Mouse (Mus musculus) gastrocnemius, postnatal 4 days (tissue): ENCODE results near the gene Mast4. TPM values are rescaled to one million over a fixed set of nuclear protein-coding genes. Genes with fewer than 3 reads are reported as not detected.

Source experiments
- DNase-seq, 2 experiments: peaks; one replicate each; pipeline ENCODE4 v3.0.0; 2021 to 2022; ENCODE audit warnings: low spot score in 2 of 2, mixed read lengths in 2 of 2
- total RNA-seq, 2 experiments: library from RNA; stranded (reverse); gene quantifications; 2 replicates each; pipeline ENCODE4 v1.2.3; 2021

The Mast4 gene
- total RNA-seq, 2 experiments from 2014 or later: 45.1 to 46.7 TPM

DNA sequence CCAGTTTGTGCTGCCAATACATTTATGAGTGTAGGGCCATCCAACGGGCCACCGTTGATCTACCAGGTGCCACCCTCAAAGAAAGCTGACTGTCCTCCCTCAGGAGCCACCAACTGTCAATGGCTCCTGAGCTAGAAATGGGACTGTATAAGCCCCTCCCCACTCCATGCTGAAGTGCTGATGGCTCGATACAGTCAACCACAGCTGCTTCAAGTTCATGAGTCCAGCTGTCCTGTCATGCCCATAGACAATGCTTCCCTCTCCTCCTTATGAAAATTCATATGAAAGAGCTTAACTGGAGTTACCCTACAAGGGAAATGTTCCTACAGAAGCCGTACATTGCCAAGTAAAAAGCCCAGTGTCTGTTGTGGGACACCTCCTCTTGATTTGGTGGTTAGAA lies 93.2 kb downstream of the Mast4 start:
- no peak for DNase-seq

DNA sequence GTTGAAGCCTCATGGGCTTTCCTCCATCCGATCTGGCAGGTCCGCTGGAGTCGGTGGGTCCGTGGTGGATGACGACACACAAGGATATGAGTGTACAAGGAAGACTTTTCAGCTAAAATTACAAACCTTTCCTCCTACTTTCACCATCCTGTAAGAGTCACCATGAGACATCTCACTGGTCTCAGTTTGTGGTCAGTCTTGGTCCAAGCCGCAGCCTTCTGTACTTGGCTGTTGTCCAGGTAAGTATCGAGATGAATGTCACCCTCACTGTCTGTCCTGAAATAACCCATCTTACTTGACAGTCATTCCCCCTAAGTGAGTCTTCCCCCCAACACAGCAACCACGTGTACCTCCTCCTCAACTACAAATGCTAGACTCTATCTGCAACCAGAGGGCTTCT lies 94.6 kb downstream of the Mast4 start:
- DNase-seq: no peak

GRCm38 (mm10) chr13:103238034-103238705 lies 96.1 kb downstream of the Mast4 start:
- DNase-seq: no peak

- DNase-seq: no peak
Observed at GRCm38 (mm10) chr13:103232171-103232570, 102.1 kb downstream of the Mast4 start.

GRCm38 (mm10) chr13:103229069-103229468 lies 105.2 kb downstream of the Mast4 start:
- no peak for DNase-seq

DNA sequence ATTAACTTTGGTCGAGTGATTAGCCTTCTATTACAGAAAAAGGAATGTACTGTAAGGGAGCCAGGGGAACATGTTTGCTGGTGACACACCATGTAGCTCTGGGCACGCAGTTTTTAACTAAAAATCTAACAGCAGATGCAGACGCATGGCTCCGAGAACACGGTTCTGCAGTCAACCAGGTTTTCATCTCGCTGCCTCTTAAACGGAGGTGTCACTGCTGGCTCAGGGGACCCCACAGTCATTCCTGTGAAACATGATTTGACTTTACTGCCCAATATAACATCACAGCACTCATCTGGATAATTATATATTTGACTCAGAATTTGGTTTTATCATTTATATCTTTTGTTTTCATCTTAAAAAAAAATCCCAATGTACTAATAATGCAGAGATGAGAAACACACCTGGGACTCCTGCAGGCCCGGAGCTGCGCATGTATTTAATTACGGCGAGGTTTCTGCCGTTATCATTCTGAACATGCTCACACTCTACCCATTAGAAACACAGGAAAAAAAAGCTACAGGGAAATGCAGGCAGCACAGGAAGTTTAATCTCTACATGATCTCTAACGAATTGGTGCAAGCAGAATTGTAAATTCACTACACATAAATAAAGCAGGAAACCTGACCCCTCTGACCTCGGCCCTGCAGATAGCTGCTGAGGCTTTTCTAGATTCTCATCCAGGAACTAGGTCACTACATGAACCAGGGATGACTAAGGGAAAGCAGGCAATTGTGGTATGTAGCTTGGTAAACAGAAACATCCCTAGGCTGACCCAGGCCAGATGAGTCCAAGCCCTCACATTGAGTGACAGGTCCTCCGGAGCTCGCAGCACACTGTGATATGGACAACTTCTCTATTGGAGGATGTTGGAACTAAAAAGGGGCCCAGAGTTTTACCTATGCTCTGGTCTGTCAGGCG lies 108.1 kb downstream of the Mast4 start:
- no peak for DNase-seq

- DNase-seq: no peak
Observed at GRCm38 (mm10) chr13:103225217-103225894, 108.9 kb downstream of the Mast4 start.

GRCm38 (mm10) chr13:103220479-103221064 lies 113.7 kb downstream of the Mast4 start:
- DNase-seq: no peak

DNA sequence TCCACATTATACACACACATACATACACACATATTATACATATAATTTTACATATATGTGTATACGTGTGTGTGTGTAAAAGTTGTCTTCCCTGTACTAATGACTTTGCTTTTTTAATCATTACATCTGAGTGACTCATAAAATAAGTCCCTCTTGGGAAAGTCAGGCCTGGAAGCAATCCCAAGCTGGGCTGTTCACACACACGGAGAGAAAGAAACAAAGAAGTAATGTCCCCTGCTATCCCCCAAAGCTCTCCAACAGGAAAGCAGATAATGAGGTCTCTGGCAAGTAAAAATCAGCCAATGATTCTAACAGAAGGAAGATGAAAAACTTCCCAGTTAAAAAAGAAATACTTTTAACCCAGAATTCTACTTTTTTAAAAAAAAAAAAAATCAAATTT lies 114.3 kb downstream of the Mast4 start:
- peak in 1 of 2 experiments; percentile 57 for DNase-seq

DNA sequence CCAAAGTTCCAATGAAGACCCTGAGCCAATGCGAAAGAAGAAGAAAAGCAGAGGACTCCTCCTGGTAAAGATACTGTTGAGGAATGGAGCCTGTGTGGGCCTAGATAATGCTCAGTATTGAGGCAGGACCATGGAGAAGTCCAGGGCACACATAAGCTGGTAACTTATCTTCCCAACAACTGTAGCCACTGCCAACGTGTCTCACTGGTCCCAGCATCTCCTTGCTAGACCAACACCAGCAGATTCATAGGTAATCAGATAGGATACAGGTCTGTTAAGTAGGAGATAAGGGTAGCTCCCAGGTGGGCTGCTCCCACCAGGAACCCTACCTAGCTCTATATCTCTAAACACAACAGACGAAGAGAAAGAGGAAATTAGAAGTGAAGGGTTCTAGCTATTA lies 116.8 kb downstream of the Mast4 start:
- no peak for DNase-seq

GRCm38 (mm10) chr13:103214506-103214905 lies 119.8 kb downstream of the Mast4 start:
- DNase-seq: no peak

DNA sequence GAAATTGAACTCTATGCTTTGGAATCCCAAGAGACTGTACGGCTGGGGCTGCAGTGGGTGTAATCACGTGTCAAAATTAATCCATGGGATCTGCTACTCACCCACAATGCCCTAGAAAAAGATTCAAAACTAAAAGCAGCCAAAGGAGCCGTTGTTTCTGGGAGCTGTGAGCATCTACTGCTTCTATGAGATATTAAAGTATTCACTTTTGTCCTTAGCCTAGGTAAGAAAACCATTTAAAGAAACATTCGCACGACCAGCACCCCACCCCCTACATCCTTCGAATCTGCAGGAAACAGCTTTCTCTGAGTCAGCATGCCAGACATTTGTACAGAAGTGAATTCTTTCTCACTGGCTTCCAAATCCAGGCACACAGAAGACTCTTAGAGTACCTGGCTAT lies 122.3 kb downstream of the Mast4 start:
- DNase-seq: no peak

DNA sequence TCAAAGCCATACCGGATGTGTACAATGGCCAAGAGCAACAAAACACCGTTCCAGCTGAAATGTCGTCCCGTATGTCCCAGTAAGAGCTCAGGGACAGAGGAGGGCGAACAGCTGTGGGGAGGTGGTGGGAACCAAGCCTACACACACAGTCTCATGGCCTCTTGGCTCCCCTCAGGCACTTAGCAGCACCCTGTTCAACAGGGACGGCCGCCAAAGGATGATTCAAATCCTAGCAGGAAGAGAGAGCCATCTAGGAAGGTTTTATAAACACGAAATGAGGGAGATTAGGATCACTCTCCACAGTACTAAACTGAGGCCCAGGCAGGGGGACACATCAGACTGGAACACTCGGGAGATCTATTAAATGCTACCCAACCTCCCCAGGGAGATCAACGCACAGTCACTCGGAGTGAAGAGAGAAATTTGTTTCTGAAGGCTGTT lies 122.8 kb downstream of the Mast4 start:
- DNase-seq: peak; percentile 29 to 69

DNA sequence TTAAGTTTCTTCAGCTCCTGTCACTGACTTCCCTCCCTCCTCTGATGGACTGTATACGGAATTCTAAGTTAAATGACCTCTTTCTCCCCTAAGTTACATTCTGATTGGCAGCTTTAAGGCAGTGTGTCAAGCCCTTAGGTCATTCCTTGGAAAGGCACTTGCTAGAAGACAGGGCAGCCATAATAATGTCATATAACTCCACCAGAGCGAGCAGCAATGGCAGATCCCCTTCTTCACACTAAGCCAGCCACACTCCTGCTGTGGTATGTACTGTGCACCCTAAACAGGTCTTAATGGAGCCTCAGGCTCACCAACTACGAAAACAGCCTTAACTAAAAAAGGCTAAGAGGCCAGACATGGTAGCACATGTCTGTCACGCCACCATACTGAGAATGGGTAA lies 123.6 kb downstream of the Mast4 start:
- DNase-seq: no peak

- no peak for DNase-seq
Observed at GRCm38 (mm10) chr13:103207199-103207598, 127.1 kb downstream of the Mast4 start.

GRCm38 (mm10) chr13:103206644-103207043 lies 127.7 kb downstream of the Mast4 start:
- no peak for DNase-seq

DNA sequence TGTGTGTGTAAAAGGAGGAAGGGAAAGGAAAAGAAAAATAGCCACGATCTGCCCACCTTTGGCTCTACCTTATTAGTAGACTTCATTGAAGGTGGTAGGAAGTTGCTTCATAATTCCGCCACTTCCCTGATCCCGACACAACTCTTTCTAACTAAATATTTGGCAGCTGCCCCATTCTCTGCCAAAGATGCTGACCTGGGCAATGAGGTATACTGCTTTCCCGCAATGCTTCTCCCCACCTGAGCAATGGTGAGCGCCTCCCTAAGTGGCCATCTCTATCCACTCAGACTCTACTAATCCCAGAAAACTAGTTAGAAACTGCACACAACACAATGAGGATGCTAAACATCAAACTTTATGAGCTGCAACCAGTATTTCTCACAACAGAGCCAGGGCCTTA lies 129.1 kb downstream of the Mast4 start:
- no peak for DNase-seq

DNA sequence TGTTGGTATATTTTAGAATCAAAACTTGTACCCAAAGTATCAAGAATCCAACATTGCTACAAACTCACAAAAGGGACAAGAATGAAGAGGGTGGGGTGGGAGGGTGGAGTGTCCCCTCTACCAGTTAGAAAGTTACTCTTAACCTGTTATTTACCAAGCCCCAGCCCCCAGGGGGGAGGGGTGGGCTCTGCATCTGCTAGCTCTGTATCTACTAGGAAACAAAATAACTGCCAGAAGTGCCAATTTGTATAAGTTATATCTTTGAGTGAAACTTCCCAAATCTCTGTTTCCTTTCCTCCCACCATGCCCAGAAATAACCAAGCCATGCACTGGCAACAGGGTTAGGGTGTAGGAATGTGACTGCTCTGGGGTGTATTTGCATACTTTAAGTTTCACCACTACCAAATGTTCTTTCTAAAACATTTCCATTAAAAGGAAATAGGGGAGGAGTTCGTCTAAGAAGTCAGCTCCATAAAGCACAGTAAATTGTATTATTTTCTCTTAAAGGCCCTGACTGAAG lies 130.9 kb downstream of the Mast4 start:
- DNase-seq: no peak

DNA sequence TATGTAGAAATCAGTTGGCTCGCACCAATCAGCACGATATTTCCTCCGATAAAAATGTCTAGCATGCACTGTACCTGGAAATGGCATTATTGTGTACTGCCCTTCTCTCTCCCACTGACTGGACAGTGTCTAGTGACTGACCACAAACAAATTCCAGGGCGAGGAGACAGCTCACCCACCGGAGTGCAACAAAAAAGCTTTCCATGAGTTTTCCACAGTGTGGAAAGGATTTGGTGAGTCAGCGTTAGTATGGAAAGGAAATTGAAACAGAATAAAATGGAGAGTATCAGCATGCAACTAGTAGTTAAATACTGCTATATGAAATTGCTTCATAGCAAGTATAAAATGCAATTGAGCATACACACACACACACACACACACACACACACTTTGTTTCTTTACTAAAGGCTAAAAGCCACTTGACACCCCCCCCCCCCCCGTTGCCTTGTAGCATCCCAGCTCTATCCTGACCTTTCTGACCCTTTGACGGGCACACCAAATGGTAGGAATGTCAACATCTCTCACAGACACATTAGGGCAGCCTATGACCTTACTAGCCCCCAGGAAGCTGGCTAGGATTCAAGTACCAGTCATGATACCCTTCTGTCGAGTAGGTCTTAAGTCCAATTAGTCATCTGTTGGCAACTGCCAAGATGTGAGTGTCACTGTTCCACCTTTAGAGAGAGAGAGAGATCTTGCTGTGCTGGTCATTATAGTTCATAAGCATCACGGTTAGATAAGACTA lies 133.1 kb downstream of the Mast4 start:
- no peak for DNase-seq

DNA sequence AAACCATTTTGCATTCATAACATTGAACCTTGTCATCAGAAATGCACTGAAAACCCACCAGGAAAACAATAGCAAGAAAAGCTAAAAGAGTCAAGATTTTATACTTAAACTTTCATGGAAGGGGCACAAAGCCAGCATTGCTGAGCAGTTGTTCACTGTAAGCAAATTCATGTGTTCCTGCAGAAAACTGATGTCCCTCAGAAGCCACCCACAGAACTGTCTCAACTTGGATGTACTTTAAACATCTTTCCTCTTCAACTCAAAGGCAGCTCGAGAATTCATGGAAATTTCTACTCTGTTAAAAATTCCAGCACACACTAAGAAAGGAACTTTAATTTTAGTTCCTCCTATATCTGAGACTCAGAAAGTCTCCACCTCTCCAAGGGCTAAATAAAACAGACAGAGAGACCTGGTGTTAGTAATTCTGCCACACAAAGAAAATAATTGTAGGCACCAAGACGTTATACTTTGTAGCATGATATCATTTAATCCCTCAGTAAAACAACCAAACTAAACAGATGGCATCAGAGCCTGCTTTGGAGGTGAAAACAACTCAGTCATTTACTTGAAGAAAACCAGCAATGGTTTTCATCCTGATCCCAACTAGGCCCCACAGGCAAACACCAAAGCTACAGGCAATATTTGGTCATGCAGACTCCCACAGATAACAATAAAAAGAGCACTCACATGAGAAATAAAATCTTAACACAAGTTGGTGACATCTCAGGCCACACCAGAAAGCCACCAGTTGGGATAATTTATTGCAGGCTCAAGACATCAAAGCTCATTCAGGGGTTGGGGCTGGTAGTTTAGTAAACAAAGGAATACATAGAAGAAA lies 134.3 kb downstream of the Mast4 start:
- no peak for DNase-seq
